Mouse (Mus musculus): ENCODE measurements around the gene Btn2a2.

- TF ChIP-seq GATA1 (IDR thresholded peaks at IDR 0.05; ENCODE audit: borderline replicate concordance, low read length) (no peak), FLI1 (IDR thresholded peaks at IDR 0.05; ENCODE audit: low read length) (no peak)
These were observed 39.2 kb downstream of the Btn2a2 start for GRCm38 (mm10) chr13:23449235-23450095.

Data from megakaryocyte, embryonic 14.5 days (primary cell).